Mouse (Mus musculus): ENCODE data around the gene Gstm4. TPM values are rescaled to one million over a fixed set of nuclear protein-coding genes. Genes with fewer than 3 reads are reported as not detected.
A peak's percentile ranks its signal among the peaks of the same experiment; 100 is the strongest.
"Not testable (repeated sequence)": the region's sequence is repeated elsewhere in the genome, so short reads cannot be mapped to it uniquely, and the experiment has no call there.

The Gstm4 gene
- total RNA-seq, 2 experiments from 2014 or later = 7.9 to 9.8 TPM

DNA sequence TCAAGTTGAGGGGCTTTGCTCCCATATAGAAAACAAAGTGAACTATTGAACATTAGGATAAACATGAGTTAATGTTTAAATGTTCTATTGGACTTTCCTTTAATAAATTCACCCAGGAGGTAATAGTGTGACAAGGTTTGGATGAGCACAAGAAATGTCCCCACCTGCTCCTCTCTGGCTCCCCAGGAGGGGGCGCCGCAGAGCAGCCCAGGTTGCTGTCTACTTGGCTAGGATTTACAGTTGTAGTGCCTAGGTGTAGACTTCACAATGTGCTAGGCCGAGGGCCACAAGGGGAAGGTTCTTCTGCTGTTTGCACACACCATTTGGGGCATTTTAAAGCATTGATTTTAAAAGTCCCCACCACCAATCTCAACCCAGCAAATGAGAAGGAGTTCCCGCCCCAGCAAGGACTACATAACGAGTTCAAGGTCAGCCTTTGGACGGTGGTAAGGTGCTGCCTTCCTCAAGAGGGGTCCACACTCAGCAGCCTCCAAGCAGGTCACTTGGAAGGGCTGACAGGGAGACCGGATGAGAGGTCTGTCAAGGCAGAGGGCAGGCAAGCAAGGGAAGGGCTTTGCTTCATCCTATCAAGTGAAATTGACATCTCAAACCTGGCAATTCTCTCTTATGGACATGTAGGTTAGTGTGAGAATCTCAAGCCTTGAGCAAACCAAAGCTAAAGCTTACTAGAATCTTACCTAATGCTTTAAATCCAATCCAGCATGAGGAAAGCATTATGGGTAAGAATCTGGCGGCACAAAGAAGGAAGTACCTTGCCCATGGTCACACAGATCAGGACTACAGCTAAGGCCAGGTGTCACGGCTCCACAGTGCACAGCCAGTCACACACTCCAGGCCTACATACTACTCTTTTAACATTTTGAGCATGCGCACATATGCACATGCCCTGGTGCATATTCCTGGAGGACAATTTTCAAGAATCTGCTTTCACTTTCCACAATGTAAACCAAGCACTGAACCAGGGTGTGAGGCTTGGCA lies 25.9 kb upstream of the Gstm4 start:
- peak in 1 of 2 experiments; percentile 59 for DNase-seq (ENCODE audit: low spot score in 2 of 2)

DNA sequence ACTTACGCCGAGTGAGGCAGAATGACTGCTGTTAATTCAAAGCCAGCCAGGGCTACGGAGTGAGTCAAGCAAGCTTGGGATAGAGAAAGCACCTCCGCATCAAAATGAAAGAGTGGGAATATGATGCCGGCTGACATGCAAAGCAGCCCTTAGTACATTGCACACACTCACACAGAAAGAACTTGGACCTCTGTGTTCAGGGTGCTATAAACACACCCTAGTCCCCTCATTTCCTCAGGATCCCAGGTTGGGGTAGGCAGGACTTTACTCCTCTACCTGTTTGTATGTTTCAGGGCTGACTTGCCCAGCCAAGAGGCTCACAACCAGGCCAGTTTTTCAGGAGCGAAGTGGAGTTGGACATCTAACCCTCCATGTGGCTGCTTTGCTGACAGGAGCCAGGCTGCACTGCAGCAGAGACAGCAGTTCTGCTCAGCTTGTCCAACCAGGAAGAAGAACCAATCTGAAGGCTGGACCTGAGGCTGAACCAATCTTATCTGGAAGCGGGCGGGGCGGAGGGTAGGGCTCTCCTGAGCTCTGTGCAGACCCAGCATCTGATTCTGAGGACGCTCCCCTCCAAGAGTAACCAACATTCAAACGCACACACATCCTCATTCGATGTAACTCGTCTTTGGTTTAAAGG lies 24.7 kb upstream of the Gstm4 start:
- no peak for DNase-seq (ENCODE audit: low spot score in 2 of 2)

DNA sequence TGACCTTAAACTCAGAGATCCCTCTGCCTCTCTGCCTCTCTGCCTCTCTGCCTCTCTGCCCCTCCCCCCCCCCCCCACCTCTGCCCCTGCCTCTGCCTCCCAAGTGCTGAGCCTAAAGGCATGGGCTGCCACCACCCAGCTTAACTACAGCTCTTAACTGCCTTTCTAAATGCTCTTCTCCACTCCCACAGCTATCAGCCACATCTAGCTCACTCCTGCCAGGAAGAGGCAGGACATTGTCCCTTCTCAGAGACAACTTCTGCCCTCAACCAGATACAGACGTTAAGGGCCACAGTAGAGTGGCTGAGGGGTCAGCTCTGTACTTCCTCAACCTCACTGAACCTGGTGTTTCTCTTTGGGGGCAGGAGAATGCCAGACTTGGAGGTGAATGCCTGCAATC lies 24.1 kb upstream of the Gstm4 start:
- DNase-seq (ENCODE audit: low spot score in 2 of 2) = no peak

- no peak for DNase-seq (ENCODE audit: low spot score in 2 of 2)
These were observed 22.8 kb upstream of the Gstm4 start for GRCm38 (mm10) chr3:108067370-108067934.

DNA sequence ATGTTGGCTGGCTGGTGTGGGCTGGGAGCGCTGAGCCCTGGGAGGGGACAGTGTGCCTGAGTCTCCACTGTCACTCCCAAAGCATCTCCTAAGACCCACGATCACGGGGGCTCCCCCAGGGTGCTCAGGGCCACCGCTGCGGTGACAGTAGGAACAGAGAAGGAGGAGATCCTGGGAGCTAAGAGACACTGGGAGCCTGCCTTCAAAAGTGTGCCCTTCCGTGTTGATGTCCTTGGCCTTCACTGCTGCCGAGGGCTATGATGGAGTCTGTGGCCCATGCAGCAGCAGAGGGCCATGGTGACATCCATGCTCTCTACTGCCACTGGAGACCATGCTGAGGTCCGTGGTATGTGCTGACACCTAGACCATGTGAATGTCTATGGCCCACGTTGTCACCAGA lies 20.9 kb upstream of the Gstm4 start:
- DNase-seq (ENCODE audit: low spot score in 2 of 2) = no peak

DNA sequence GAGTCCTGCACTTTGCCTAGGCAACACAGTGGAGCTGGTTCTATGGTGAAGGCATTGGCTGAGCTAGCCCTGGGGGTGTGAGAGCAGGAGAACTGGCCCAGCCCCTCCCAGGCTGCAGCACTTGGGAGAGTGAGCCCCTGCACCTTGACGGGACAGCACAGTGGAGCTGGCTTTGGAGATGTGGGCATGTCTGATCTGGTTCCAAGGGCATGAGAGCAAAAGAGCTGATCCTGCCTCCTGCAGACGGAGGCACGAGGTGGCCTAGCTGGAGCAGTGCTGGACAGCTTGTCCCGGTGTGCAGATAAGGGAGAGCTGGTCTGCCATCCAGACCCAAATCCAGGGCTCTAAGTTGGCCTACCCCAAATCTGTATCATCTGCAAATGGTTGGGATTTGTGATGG lies 20.0 kb upstream of the Gstm4 start:
- no peak for DNase-seq (ENCODE audit: low spot score in 2 of 2)

DNA sequence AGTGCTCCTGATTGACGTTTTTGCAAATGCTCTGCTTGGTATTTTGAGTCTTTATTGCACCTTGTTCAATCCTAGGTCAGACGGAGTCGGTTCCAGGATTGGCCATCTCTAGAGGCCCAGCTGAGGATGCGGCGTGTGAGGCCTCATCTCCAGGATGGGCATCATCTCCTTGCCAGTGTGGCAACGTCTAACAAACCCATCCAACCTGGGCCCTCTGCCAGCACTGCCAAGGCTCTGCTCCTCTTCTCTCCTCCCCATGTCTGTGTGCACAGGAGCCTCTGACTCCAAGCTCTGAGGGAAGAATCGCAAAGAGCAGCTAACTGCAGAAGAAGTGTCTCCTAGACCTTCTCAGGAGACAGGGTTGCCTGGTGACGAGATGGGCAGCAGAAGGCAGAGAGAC lies 18.0 kb upstream of the Gstm4 start:
- no peak for DNase-seq (ENCODE audit: low spot score in 2 of 2)

GRCm38 (mm10) chr3:108061420-108061819 lies 16.7 kb upstream of the Gstm4 start:
- no peak for DNase-seq (ENCODE audit: low spot score in 2 of 2)

- DNase-seq (ENCODE audit: low spot score in 2 of 2) = no peak
These were observed 5.8 kb upstream of the Gstm4 start for GRCm38 (mm10) chr3:108050493-108050892.

GRCm38 (mm10) chr3:108048306-108048705 lies 3.6 kb upstream of the Gstm4 start:
- DNase-seq (ENCODE audit: low spot score in 2 of 2) = no peak

GRCm38 (mm10) chr3:108046944-108047655 lies 2.4 kb upstream of the Gstm4 start:
- no peak for DNase-seq (ENCODE audit: low spot score in 2 of 2)

DNA sequence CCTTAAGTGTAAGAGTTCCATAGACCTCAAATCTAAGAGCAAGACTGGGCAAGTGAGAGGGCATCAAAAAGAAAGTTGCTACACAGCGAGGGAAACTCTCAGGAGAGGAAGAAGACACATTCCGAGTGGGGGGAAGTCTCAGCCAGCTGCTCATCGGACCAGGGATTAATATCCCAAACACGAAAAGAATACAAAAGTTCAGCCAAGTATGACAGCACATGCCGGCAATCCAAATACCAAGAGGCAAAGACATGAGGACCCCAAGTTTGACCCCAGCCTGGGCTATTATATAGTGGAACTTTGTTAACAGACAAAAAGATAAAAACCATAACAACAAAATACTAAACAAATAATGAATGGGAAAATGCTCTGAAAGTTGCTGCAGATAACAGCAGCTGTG lies 11.5 kb downstream of the Gstm4 start:
- DNase-seq (ENCODE audit: low spot score in 2 of 2) = no peak

- no peak for DNase-seq (ENCODE audit: low spot score in 2 of 2)
These were observed 12.6 kb downstream of the Gstm4 start for GRCm38 (mm10) chr3:108032113-108032512.

DNA sequence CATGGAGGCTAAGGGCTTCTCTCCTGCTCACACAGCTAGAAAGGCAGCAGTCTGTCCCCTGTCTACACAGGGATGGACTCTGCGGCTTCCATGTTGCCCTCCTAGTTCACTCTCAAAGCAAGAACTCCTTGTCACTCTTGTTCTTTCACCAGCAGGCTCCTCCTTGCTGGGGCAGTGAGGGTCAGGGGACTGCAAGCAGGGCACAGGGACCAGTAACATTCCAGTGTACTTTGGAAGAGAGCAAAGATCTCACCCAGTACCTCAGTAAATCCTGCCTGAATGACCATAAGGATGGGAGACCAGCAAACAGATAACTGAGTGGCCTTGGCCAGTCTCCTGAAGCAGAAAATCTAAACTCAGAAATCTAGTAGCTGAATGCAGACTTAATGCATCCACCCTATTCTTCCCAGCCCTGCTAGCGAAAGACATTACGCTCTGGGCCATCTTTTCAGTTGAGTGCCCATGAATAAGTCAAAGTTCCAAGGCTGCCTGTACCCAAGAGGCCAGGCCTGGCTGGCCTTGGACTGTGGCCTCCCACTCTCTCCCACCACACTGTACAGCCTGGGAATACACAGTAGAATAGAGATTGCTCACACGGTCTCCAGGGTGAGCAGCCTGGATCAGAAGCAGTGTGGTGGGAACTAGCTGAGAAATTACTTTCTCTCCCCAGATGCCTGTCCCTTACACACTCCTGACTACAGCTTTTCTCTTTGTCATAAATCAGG lies 15.9 kb downstream of the Gstm4 start:
- DNase-seq (ENCODE audit: low spot score in 2 of 2) = no peak

DNA sequence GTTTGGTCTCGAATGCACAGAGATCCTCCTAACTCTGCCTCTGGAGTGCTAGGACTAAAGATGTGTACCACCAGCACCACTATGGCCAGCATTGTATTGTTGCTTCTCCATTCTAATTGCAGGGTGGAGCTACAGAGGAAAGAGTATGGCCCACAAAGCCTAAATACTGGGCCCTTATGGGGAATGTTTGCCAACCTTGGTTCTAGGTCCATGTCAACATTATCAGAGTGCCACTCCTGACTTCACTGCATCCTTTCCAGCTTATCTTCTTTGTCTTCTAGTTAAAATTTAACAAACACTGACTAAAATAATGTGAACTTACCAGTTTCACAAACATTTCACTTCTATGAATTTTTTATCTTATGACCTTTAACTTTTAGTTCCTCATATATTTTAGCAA lies 18.1 kb downstream of the Gstm4 start:
- DNase-seq (ENCODE audit: low spot score in 2 of 2) = no peak

- no peak for DNase-seq (ENCODE audit: low spot score in 2 of 2)
These were observed 18.6 kb downstream of the Gstm4 start for GRCm38 (mm10) chr3:108026049-108026448.

- no peak for DNase-seq (ENCODE audit: low spot score in 2 of 2)
These were observed 19.4 kb downstream of the Gstm4 start for GRCm38 (mm10) chr3:108025318-108025717.

DNA sequence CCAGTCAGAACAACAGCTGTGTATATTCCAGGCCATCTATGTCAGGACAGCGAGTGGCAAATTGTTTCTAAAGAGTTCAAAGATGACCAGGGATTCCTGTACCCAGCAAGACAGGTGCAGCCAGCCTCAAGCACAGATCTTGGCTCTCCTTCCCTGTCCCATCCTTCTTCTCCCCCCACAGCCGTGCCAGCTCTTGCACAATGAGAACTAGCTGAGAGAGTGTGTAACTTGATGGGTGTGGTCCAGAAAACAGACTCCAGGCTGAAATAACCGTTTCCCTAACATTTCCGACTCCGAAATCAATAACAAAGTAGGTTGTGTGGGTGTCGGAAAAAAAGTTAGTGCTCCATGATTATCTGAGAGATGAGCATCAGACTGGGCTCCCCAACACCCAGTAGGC lies 22.0 kb downstream of the Gstm4 start:
- no peak for DNase-seq (ENCODE audit: low spot score in 2 of 2)

- not testable (repeated sequence) for DNase-seq (ENCODE audit: low spot score in 2 of 2)
These were observed 24.2 kb downstream of the Gstm4 start for GRCm38 (mm10) chr3:108020351-108021022.

- not testable (repeated sequence) for DNase-seq (ENCODE audit: low spot score in 2 of 2)
These were observed 25.5 kb downstream of the Gstm4 start for GRCm38 (mm10) chr3:108019226-108019625.
